Mouse (Mus musculus) spleen, postnatal 36 days (tissue): ENCODE data around the gene Scn4a.
"Not testable (repeated sequence)": the region's sequence is repeated elsewhere in the genome, so short reads cannot be mapped to it uniquely, and the experiment has no call there.

Experiments
- DNase-seq, 2 experiments: peaks; one replicate each; pipeline ENCODE4 v3.0.0; 2022; ENCODE audit warnings: low spot score in 2 of 2, mixed read lengths in 1 of 2

Gene Scn4a

GRCm38 (mm10) chr11:106355382-106356128, 2.5 kb upstream of the Scn4a start:
- DNase-seq, result no peak

GRCm38 (mm10) chr11:106354181-106354580, 1.1 kb upstream of the Scn4a start:
- no peak for DNase-seq

GRCm38 (mm10) chr11:106351941-106352340, 1.1 kb downstream of the Scn4a start:
- DNase-seq, result no peak

- DNase-seq, result no peak
Observed at GRCm38 (mm10) chr11:106351253-106351652, 1.8 kb downstream of the Scn4a start.

GRCm38 (mm10) chr11:106350853-106351252, 2.2 kb downstream of the Scn4a start:
- no peak for DNase-seq

- no peak for DNase-seq
Observed at GRCm38 (mm10) chr11:106349772-106350171, 3.3 kb downstream of the Scn4a start.

GRCm38 (mm10) chr11:106344910-106345309, 8.2 kb downstream of the Scn4a start:
- no peak for DNase-seq

GRCm38 (mm10) chr11:106340990-106341520, 12.0 kb downstream of the Scn4a start:
- DNase-seq, result no peak

GRCm38 (mm10) chr11:106339323-106339722, 13.8 kb downstream of the Scn4a start:
- DNase-seq, result not testable (repeated sequence)

- DNase-seq, result no peak
Observed at GRCm38 (mm10) chr11:106338870-106339269, 14.2 kb downstream of the Scn4a start.

GRCm38 (mm10) chr11:106338029-106338428, 15.1 kb downstream of the Scn4a start:
- no peak for DNase-seq

- no peak for DNase-seq
Observed at GRCm38 (mm10) chr11:106334066-106334465, 19.0 kb downstream of the Scn4a start.

- no peak for DNase-seq
Observed at GRCm38 (mm10) chr11:106332458-106332857, 20.6 kb downstream of the Scn4a start.

GRCm38 (mm10) chr11:106329682-106330081, 23.4 kb downstream of the Scn4a start:
- DNase-seq, result peak; percentile 67 to 74

GRCm38 (mm10) chr11:106329128-106329527, 24.0 kb downstream of the Scn4a start:
- no peak for DNase-seq

GRCm38 (mm10) chr11:106328521-106328920, 24.6 kb downstream of the Scn4a start:
- no peak for DNase-seq

GRCm38 (mm10) chr11:106326475-106326874, 26.6 kb downstream of the Scn4a start:
- DNase-seq, result peak in 1 of 2 experiments; percentile 2

- DNase-seq, result peak; percentile 83 to 87
Observed at GRCm38 (mm10) chr11:106325566-106326206, 27.4 kb downstream of the Scn4a start.

- peak; percentile 89 to 90 for DNase-seq
Observed at GRCm38 (mm10) chr11:106324858-106325257, 28.2 kb downstream of the Scn4a start.

- DNase-seq, result peak; percentile 71 to 74
Observed at GRCm38 (mm10) chr11:106318406-106319366, 34.4 kb downstream of the Scn4a start.

- peak in 1 of 2 experiments; percentile 47 for DNase-seq
Observed at GRCm38 (mm10) chr11:106317801-106318200, 35.3 kb downstream of the Scn4a start.

GRCm38 (mm10) chr11:106316416-106316815, 36.7 kb downstream of the Scn4a start:
- no peak for DNase-seq
